Mouse (Mus musculus): Measurements from ENCODE around the gene Rnf5.

GRCm38 (mm10) chr17:34615871-34616270 lies 12.4 kb upstream of the Rnf5 start, which contains the start of gene Egfl8:
- TF ChIP-seq CTCF (IDR thresholded peaks at IDR 0.05; ENCODE audit: borderline replicate concordance, control insufficient read depth, extremely low read depth, insufficient read depth, low read length, poor library complexity) (no peak), POLR2A (IDR thresholded peaks at IDR 0.05; ENCODE audit: control insufficient read depth, extremely low read depth, insufficient read depth, low read length, poor library complexity) (no peak)
